Mouse (Mus musculus) ES-Bruce4 (cell line): ENCODE results near the gene Dst. TPM values are rescaled to one million over a fixed set of nuclear protein-coding genes. Genes with fewer than 3 reads are reported as not detected.

Experiments
- H3K27ac ChIP-seq: 2 replicates; pipeline ENCODE4 v1.5.1; 2012; ENCODE audit warnings: low read length, inconsistent platforms; ENCODE audit not compliant: insufficient read depth
- H3K27me3 ChIP-seq: 2 replicates; pipeline ENCODE4 v1.6.1; 2012; ENCODE audit warnings: mild to moderate bottlenecking, low read length, inconsistent platforms; ENCODE audit not compliant: control insufficient read depth, poor library complexity, insufficient read depth, severe bottlenecking
- H3K36me3 ChIP-seq: 2 replicates; pipeline ENCODE4 v1.6.1; 2012; ENCODE audit warnings: inconsistent platforms, mild to moderate bottlenecking, low read length, moderate library complexity; ENCODE audit not compliant: control insufficient read depth, poor library complexity, insufficient read depth, severe bottlenecking
- H3K4me1 ChIP-seq: one replicate; pipeline ENCODE4 v1.8.1; 2011; ENCODE audit warnings: low read length; ENCODE audit not compliant: control insufficient read depth, insufficient read depth
- H3K4me3 ChIP-seq: 2 replicates; pipeline ENCODE4 v1.5.1; 2011; ENCODE audit warnings: low read depth, mild to moderate bottlenecking, low read length
- H3K9ac ChIP-seq: 2 replicates; pipeline ENCODE4 v1.6.1; 2012; ENCODE audit warnings: low read depth, mild to moderate bottlenecking, inconsistent platforms; ENCODE audit not compliant: poor library complexity, severe bottlenecking
- H3K9me3 ChIP-seq: replicated peaks from 2 replicates; pipeline ENCODE4 v1.6.1; 2012; ENCODE audit warnings: mild to moderate bottlenecking, low read length, inconsistent platforms; ENCODE audit not compliant: control insufficient read depth, poor library complexity, insufficient read depth, severe bottlenecking
- CTCF ChIP-seq: IDR thresholded peaks from one replicate; pipeline ENCODE4 v1.8.1; 2011; ENCODE audit warnings: low read depth, low read length
- EP300 ChIP-seq: IDR thresholded peaks from 2 replicates; pipeline ENCODE4 v1.6.1; 2011; ENCODE audit warnings: low read depth, low read length; ENCODE audit not compliant: insufficient read depth
- POLR2A ChIP-seq: IDR thresholded peaks from one replicate; pipeline ENCODE4 v1.8.1; 2011; ENCODE audit warnings: low read length; ENCODE audit not compliant: insufficient read depth
- polyA plus RNA-seq: library from polyadenylated mRNA; stranded (reverse); fragments of >200 nt; gene quantifications from 2 replicates; pipeline ENCODE4 v1.2.4, GENCODE M21; 2011; ENCODE audit warnings: low read depth; ENCODE audit not compliant: missing spikeins, insufficient read depth, insufficient read length

Gene Dst
- polyA plus RNA-seq, 1 experiment = 296 TPM

- Histone ChIP-seq H3K27ac (no peak overlapping the region), H3K9me3 (no peaks in the 10 kb centered on the region), H3K4me1 (peaks cover 2% of the 10 kb centered on the region), H3K27me3 (no peaks in the 10 kb centered on the region), H3K9ac (no peak overlapping the region), H3K36me3 (no peaks in the 10 kb centered on the region), H3K4me3 (no peak overlapping the region)
- TF ChIP-seq CTCF (no peak), EP300 (no peak), POLR2A (no peak)
Observed at GRCm38 (mm10) chr1:34002321-34002720, 94.3 kb downstream of the Dst start.

GRCm38 (mm10) chr1:34002970-34003369 is 94.9 kb downstream of the Dst start:
- H3K27me3 ChIP-seq = no peaks in the 10 kb centered on the region
- no peak overlapping the region for H3K27ac ChIP-seq
- no peak overlapping the region for H3K4me3 ChIP-seq
- no peaks in the 10 kb centered on the region for H3K36me3 ChIP-seq
- no peaks in the 10 kb centered on the region for H3K9me3 ChIP-seq
- TF ChIP-seq EP300 (peak; percentile 82), CTCF (no peak), POLR2A (no peak)
- no peak overlapping the region for H3K9ac ChIP-seq
- H3K4me1 ChIP-seq = peaks cover 2% of the 10 kb centered on the region

GRCm38 (mm10) chr1:34005238-34005725 is 97.3 kb downstream of the Dst start:
- peaks cover 2% of the 10 kb centered on the region for H3K4me1 ChIP-seq
- TF ChIP-seq POLR2A (no peak), CTCF (no peak), EP300 (no peak)
- H3K4me3 ChIP-seq = peak overlapping the region; percentile 79
- H3K27me3 ChIP-seq = no peaks in the 10 kb centered on the region
- H3K9me3 ChIP-seq = no peaks in the 10 kb centered on the region
- H3K9ac ChIP-seq = peak overlapping the region; percentile 64
- H3K27ac ChIP-seq = peak overlapping the region; percentile 45; the same call in 1 of the 2 replicates
- no peaks in the 10 kb centered on the region for H3K36me3 ChIP-seq

- peak overlapping the region; percentile 79 for H3K4me3 ChIP-seq
- no peaks in the 10 kb centered on the region for H3K27me3 ChIP-seq
- H3K9me3 ChIP-seq = no peaks in the 10 kb centered on the region
- TF ChIP-seq CTCF (peak; percentile 35), EP300 (no peak), POLR2A (no peak)
- H3K4me1 ChIP-seq = peaks cover 2% of the 10 kb centered on the region
- no peaks in the 10 kb centered on the region for H3K36me3 ChIP-seq
- H3K27ac ChIP-seq = peak overlapping the region; percentile 93
- H3K9ac ChIP-seq = peak overlapping the region; percentile 64
Observed at GRCm38 (mm10) chr1:34005726-34006638, 98.0 kb downstream of the Dst start.

GRCm38 (mm10) chr1:34006828-34007361 is 98.9 kb downstream of the Dst start:
- peak overlapping the region; percentile 99 for H3K27ac ChIP-seq
- H3K9ac ChIP-seq = peak overlapping the region; percentile 64
- peaks cover 2% of the 10 kb centered on the region for H3K4me1 ChIP-seq
- TF ChIP-seq POLR2A (no peak), EP300 (peak; percentile 88)
- peak overlapping the region; percentile 81 for H3K4me3 ChIP-seq
- no peaks in the 10 kb centered on the region for H3K27me3 ChIP-seq
- no peaks in the 10 kb centered on the region for H3K9me3 ChIP-seq
- H3K36me3 ChIP-seq = no peaks in the 10 kb centered on the region

- Histone ChIP-seq H3K36me3 (no peaks in the 10 kb centered on the region), H3K4me1 (peaks cover under 1% of the 10 kb centered on the region), H3K9me3 (no peaks in the 10 kb centered on the region), H3K9ac (peak overlapping the region; percentile 60), H3K27me3 (no peaks in the 10 kb centered on the region), H3K4me3 (peak overlapping the region; percentile 81), H3K27ac (peak overlapping the region; percentile 99)
- TF ChIP-seq EP300 (peak; percentile 92), POLR2A (no peak)
Observed at GRCm38 (mm10) chr1:34007379-34007778, 99.4 kb downstream of the Dst start.
